Mouse (Mus musculus) left cerebral cortex, postnatal 4 days (tissue): Measurements from ENCODE around the gene Usp8. TPM values are rescaled to one million over a fixed set of nuclear protein-coding genes. Genes with fewer than 3 reads are reported as not detected.

Experiments used
- DNase-seq: peaks from one replicate; pipeline ENCODE4 v3.0.0-alpha.2; 2022
- intact Hi-C: fragments of 180-260 bp; cut with DNase I; formaldehyde crosslinking; loops from one replicate; pipeline ENCODE4 v1.15.1; 2025
- total RNA-seq, 2 experiments: library from RNA; stranded (reverse); gene quantifications; 2 replicates each; pipeline ENCODE4 v1.2.3; 2021

Usp8 gene
- total RNA-seq, 2 experiments from 2014 or later = 28.0 to 28.2 TPM

DNA sequence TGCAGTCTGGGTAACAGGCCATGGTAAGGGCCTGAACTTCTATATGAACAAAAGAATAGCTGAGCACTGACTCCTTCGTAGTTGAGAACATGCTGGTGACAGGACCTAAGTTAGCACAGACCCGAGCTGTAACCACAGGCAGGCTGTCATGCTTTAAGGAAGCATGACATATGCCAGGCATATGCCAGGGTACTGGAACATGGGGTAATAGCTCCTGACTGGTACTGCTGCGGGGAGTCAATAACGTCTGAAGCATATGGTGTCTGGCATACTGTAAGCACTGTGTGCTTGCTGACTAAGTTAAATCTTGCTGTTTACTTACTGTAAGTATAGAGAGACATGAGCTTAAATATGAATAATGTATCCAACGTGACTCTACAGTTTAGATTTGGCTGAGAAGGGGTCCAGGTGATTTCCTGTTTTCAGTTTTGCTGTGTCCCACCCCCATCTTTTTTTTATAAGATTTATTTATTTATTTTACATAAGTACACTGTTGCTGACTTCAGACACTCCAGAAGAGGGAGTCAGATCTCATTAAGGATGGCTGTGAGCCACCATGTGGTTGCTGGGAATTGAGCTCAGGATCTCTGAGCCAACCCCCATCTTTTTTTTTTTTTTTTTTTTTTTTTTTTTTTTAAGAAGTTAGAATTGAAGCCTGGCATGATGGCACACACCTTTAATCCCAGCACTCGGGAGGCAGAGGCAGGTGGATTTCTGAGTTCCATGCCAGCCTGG, 28.4 kb downstream of the Usp8 start:
- DNase-seq = no peak
- intact Hi-C loops = loop anchor here (10.0 kb wide), 1 partner anchor 309 kb away; no protein-coding TSS in a partner anchor

DNA sequence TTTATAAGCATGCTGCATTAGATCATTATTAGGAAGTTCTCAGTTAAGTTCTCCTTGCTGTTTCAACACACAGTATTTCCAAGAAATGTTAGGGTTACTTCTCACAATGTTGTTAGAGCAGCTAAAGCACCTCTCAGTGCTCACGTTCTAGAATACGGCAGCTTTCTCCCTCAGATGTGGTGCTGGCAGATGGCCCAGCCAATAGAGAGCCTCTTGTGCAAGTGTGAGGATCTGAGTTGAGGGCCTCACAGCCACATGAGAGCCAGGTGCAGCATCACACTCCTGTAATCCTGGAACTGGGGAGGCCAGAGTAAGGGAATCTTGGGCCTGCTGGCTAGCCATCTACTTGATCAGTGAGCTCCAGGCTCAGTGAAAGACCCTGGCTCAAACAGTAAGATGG, 33.2 kb downstream of the Usp8 start:
- intact Hi-C loops = no loop called here
- DNase-seq = no peak

DNA sequence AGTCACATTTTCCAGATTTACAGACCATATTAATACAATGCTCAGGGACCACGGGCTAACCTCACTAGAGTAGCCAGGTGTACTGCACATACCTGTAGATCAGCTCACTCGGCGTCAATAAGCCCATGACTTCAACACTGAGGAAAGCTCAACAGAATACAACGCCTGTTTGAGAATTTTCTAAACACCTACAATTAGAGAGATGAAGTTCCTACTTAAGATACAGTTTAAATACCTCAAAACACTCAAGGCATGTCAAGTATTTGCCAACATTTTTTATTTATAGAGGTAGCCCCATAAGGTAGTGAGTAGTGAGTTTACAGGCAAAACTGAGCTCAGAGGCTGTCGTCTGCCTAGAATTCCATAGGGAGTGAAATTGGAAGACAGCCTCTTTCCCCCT, 36.3 kb downstream of the Usp8 start:
- intact Hi-C loops = no loop called here
- no peak for DNase-seq

DNA sequence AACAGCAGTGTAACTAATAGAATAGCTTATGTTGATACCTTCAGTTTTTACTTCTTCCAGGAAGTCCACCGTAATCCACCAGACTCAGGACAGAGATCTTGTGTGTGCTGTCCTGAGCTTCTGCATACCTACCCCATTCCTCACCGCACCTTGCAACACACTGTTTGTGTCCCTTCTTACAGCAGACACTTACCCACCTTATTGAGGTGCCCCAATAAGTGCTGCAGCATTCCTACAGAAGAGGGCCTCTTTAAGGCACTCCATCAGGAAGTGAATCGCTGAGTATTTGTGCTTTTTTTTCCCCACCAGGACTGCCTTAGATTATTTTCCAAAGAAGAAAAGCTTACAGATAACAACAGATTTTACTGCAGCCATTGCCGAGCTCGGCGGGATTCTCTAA, 48.5 kb downstream of the Usp8 start:
- no peak for DNase-seq
- intact Hi-C loops = loop anchor here (10.0 kb wide), 2 partner anchors 49 to 469 kb away; no protein-coding TSS in a partner anchor

DNA sequence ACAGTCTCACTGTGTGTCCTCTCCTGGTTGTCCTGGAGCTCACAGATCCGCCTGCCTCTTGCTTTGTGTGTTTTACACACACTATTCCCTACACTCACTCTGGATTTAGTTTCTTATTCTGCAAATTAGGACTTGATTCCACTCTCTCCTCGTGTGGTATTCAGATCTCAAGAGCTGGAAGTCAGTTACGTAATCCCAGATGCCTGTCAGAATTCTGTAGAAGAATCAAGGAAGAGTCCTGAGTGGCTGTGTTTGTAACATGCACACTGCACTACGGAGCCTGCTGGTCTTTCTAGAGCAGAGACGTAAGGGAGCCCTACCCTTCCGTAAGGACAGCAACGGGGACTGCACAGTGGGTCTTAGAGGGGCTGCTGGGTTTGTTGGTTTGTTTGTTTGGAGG, 52.2 kb downstream of the Usp8 start:
- DNase-seq = no peak
- intact Hi-C loops = loop anchor here (10.0 kb wide), 2 partner anchors 45 to 465 kb away; no protein-coding TSS in a partner anchor

DNA sequence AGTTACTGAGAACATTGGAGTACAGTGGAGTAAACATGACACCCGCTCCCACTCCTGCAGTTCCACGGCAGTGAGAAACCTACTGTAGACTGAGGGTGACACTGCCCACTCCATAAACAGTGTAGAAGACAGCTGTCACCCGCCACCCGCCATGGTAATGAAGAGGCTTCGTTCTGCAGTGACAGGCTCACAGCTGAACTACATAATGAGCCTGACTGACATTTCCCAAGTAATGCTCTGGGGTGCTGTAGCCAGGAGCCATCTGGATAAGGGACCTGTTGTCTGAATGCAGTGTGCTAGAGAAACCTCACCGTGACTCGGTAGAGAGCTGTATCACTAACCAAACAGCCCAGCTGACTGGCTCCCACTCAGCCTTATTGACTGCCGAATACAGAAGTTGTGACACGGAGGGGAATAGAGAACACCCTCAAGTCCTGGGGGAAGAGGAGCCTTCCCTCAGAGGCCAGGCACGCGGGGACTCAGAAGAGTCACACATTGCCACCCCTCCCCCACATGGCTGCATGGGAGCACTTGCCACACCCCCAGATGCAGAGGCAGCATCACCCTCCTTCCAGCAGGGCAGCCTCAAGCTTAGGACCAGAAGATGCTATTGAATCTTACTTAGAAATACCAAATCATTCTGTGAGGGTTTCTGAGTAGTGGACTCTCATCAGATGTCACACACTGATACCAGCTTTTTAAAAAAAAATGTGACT, 58.9 kb downstream of the Usp8 start:
- intact Hi-C loops = no loop called here
- no peak for DNase-seq

DNA sequence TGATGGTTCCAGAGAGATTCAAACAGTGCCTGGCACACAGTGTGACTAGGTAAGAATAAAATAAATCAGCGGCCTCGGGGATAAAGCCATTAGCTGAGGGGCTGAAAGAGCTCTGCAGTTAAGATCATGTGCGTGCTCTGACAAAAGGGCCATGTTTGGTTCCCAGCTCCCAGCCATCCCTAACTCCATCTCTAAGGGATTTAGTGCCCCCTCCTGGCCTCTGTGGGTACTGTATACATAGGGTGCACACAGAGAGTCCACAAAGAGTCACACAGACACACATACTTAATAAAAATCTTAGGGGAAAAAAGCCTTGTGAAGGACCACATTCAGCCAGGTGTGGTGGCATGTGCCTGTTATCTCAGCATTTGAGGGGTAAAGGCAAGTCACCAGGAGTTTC, 60.5 kb downstream of the Usp8 start:
- intact Hi-C loops = no loop called here
- DNase-seq = no peak

DNA sequence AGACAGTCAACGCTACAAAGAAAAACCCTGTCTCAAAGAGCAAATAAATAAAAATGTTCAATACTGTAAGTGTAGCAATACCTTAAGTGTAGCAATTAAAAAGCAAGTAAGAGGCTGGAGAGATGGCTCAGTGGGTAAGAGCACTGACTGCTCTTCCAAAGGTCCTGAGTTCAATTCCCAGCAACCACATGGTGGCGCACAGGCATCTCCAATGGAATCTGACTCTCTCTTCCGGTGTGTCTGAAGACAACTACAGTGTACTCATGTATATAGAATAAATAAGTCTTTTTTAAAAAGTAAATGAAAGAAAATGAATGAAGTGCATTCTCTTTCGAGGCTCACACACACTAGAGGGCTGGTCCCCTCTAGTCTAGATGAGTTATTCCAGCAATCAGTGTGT, 61.1 kb downstream of the Usp8 start:
- no peak for DNase-seq
- intact Hi-C loops = no loop called here

DNA sequence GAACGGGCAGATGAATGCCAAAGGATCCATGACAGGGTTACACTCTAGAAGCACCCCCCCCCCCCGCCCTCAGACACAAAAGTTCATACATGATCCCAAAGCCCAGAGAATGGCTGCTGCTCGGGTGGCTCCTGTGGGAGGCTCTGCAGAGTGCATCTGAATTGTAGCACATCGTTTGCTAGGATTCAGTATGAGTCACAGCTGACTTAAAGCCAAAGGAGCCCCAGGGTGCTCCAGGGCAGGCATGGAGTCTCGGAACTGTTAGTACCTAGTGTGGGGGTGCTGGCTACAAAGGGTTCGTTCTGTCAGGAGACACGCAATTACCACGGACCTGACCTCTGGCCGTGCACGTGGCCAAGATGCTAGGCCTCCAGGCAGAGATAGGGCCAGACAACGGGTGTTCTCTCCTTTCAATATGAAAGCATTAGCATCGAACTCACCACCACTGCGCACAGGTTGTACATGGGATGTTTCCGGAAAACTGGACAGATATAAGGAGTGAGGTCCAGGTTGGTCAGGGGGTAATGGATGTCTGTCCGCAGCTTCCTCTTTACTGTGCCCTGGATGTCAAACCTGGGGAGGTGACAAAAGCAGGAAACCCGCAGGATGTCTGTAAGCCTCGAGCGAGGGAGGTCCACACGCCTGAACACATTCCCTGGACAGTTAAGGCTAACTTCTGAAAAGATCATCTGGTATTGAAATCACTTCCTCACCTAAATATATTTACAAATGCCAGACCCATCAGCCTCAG, 62.5 kb downstream of the Usp8 start:
- intact Hi-C loops = no loop called here
- no peak for DNase-seq

DNA sequence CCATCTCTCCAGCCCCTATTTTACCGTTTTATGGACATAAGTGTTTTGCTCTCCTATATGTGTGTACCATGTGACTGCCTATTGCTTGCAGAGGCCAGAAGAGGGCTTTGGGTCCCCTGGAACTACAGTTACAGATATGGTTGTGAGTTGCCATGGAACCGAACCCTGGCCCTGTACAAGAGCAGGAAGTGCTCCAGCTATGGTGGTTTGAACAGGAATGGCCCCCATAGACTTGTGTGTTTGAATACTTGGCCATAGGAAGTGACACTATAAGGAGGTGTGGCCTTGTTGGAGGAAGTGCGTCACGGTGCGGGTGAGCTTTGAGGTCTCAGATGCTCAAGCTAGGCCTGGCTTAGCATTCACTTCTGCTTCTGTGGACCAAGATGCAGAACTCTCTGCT, 65.1 kb downstream of the Usp8 start:
- intact Hi-C loops = no loop called here

DNA sequence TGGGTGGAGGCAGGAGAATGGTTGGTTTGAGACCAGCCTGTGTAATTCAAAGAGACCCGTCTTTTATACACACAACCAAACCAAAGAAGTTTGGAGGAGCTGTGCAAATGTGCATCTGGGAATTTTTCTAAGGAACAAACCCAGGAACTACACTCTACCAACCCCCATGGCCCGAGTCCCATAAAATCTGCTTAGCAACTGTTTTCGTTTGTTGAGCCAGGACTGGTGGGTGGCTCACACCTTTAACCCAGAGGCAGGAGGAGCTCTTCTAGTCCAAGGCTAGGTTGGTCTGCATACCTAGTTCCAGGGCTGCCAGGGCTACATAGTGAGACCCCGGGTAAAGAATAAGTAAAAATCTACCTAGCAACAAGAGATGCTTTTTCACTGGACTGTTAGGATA, 68.8 kb downstream of the Usp8 start:
- intact Hi-C loops = no loop called here
- DNase-seq = no peak

More for the DNA sequence above, 65.1 kb downstream of the Usp8 start:
- no peak for DNase-seq

DNA sequence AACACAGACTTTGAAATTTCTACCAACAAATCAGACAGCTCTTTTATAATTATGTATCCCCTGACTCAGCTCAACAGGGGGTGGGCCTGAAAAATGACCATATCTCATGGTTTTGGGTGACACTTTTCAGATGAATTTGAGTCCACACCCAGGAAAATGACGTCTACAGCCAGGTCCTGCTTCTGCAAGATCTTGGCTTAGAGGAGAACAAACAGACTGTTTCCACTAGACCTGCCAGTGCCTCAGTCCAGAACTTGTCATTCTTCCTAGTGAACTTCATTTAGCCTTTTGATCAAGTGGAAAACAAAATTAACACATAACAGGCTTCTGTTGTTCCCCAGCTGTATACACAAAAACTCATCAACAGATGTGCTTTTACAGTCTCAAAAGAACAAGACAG, 69.3 kb downstream of the Usp8 start:
- no peak for DNase-seq
- intact Hi-C loops = no loop called here

DNA sequence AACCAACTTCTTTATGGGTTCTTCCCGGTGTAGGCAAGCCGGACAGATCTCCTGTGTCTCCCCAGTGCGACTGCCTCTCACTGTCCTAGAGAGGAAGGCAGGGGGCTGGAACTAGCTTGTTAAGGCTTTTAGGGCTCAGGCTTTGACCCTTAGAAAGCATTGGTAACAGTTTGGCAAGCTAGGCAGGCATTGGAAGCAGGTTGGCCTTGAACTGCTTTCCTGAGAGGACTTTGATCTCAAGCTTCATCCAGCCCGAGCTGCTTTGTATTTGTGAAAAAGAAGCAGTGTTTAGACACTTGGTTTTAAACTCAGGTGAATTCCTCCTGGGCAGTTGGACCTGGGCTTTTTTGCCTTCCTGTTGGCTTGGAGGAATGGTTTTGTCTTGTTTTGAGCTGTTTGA, 71.7 kb downstream of the Usp8 start:
- intact Hi-C loops = no loop called here

DNA sequence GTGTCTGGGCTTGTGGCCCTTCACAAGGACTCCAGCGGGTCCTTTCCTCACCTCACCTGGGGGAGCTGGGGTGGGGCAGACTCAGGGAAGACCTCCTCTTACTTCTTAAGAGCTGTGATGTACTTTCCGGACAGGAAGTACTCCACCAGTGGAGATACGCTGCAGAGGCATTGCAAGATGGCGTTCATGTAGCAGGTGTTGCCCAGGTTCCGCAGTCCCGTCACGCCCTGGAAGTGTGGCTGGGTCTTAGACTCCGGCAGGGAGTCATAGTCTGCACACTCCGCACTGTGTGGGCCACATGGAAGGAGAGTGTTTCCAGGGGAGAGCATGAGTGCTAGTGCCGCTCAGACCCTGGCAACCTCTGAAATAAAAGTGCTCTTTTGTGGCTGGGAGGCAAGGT, 73.2 kb downstream of the Usp8 start:
- no peak for DNase-seq
- intact Hi-C loops = no loop called here

More for the DNA sequence above, 71.7 kb downstream of the Usp8 start:
- DNase-seq = no peak

DNA sequence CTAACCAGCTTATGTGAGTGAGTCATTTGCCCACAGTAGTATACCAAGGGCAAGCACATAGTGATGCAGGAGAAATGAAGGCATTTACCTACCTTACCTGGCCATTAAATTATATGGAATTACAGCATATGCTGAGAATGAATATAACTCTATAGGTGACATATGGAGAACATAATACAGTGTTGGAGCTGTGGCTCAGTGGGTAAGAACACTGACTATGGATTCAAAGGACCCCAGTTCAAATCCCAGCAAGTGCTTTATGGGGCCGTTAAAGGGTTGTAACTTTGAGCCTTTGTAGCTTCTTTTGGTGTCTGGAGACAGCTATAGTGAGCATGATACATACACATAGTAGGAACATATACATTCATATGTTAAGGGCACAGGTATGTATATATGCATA, 74.3 kb downstream of the Usp8 start:
- intact Hi-C loops = no loop called here
- DNase-seq = no peak

DNA sequence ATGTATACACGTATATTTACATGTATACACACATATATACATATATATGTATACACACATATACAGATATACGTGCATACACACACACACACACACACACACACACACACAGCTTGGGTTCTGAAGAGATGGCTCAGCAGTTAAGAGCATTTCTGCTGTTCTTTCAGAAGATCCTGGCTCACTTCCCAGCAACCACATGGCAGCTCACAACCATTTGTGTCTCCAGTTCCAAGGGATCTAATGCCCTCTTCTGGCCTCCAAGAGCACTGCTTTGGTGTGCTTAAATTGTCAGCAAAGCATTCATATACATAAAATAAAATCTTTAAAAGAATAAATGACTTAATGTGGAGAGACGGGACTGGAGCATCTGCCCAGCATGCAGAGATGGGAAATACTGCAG, 75.3 kb downstream of the Usp8 start:
- DNase-seq = peak; percentile 79
- intact Hi-C loops = no loop called here

DNA sequence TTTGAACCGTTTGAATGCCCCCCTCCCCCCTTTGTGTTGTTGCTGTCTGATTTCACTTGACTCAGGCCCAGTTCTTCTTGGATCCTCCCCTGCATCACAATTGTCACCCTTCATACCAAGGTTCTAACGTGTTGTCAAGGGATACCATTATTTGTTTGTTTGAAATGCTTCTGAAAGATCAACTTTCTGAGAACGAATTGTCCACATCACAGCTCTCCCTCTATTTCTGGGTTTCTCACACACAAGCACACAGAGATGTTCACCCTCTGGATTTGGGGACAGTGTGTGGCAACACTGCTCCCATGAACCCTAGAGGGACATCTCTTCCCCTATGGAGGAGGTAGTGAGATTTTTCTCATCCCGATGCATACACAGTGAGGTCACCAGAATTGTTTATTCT, 76.2 kb downstream of the Usp8 start, which contains the start of gene Usp50:
Usp50 (minus strand) TSS at position 101 of the 400 bp plus-strand sequence.
- intact Hi-C loops = no loop called here
- no peak for DNase-seq

DNA sequence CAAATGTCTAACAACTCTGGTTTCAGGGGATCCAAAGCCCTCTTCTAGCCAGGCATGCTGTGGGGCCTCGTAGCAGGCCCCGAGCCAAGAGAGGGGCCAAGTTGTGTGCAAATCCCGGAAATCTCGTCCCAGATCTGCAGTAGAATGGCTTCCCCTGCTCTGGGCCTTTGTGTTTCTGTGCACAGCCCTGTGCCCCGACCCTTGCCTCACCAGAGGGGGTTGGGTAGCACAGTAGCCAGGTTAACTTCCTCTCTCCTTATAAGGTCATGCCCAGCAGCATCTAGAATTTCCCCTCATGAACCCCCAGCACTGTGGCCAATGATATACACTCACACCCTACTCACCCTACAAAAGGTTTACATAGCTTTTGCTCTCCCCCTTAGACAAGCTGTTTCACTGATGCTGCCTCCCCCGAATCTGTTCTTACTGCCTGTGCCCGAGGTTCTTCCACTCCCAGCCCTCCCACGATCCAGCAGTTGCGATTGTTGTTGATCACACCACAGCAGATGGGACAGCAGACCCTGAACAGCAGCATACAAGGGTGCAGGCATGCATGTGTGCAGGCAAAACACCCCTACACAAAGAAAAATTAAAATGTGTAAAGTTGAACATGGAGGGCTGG, 80.7 kb downstream of the Usp8 start:
- DNase-seq = no peak
- intact Hi-C loops = no loop called here

DNA sequence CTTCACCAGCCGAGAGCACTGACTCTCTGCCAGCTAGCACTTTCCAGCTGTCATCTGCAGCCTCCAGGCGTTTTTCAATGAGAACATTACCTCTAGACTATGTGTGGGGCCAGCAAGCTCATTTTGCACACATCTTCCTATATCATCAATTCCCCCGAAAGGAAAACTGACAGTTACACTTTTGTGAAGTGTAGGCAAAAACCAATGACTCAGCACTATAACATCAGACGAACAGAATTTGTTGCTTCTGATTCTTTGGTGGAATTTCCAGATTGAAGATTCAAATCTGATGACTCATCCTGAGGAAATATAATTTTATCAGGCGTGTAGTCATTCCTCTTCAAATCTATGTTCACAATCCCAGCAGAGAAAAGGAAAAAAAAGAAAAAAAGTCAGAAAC, 85.5 kb downstream of the Usp8 start:
- DNase-seq = no peak
- intact Hi-C loops = no loop called here

DNA sequence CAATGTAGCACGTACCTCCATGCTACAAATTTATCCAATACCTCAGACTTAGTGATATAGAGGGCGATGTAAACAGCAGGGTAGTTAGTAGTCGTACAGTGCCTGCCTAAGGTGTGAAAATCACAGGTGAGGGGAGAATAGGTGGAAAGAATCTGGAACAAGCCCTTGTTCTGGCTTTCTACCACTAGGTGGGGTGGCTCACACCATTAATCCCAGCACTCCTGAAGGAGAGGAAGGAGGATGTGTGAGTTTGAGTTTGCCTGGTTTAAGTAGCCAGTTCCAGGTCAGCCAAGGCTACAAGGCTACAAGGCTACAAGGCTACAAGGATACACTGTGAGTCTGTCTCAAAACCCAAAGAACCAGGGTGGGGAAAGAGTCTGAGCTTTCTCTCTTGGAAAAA, 88.6 kb downstream of the Usp8 start:
- intact Hi-C loops = no loop called here
- no peak for DNase-seq

DNA sequence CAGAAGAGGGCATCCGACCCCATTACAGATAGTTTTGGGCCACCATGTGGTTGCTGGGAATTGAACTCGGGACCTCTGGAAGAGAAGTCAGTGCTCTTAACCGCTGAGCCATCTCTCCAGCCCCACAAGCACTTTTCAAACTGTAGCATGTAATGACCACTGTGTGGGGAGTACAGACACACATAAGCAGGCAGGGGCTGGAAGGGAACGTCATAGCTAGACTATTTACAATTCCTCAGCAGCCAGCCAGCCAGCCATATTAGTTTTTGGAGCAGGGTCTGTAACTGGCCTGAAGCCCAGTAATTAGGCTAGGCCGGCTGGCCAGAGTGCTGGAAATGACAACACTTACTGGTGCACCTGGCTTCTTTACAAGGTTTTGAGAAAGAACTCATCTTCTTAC, 91.3 kb downstream of the Usp8 start:
- DNase-seq = no peak
- intact Hi-C loops = no loop called here
